Mouse (Mus musculus) lung, postnatal 4 days (tissue): ENCODE measurements around the gene Gm6525.

Experiments used
- DNase-seq, 2 experiments: peaks; one replicate each; pipeline ENCODE4 v3.0.0; 2021

The Gm6525 gene

DNA sequence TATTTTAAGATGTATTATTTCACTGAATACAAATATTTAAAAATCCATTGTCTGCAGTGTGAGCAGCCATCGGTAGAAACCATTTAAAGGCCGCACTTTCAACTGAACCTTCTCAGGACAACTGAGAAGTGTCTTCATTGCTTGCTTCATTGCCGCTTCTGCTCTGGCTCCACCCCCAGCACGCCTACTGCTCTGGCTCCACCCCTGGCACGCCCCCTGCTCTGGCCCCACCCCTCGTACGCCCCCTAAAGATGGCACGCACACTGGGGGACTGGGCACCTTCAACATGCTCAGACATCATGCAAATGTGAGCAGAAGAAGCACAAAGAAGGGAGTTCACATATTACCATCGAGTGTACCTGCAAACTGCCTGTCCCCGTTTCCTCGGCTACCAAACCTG is 1.5 kb upstream of the Gm6525 start:
- no peak for DNase-seq

DNA sequence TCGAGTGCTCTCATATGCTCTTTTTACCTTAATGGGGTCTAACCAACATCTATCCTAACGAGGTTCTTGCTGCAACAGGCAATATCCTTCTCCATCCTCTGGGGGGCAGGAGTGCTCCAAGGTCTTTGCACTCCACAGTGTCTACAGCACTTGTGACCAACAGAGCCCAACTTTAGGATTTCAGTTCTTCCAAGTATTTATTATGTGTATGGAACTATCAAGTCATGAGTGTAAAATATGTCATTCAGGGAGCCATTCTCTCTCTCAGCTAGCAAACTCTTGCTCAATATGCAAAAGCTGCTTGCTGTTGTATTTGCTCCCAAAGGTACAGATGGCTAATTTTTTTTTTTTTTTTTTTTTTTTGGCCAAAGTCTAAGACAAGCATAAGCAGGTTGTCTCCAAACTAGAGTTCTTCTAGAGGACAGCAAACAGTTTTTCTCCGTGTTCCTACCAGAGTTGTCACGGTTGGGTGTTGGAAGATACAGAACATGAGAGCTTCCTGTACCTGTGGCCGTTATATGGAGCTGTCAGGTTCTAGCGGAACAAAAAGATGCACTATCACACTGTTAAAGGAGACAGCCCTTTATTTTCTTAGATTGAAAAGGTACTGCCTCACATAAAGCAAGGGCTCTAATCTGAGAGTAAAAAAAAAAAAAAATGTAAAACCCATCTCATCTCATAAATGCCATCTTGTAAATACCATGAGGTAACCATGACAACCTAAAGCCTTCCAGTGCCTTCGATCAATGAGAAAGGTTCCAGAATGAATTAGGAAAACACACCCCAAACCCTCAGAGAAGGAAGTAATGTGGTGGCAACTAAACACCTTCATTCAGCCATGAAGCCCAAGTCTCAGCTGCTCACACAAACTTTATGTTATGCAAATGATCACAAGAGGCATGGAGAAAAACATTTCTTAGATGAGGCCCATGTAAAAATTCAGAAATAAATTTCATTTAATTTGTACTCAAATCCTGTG is 1.7 kb downstream of the Gm6525 start:
- DNase-seq: peak; percentile 73 to 84

DNA sequence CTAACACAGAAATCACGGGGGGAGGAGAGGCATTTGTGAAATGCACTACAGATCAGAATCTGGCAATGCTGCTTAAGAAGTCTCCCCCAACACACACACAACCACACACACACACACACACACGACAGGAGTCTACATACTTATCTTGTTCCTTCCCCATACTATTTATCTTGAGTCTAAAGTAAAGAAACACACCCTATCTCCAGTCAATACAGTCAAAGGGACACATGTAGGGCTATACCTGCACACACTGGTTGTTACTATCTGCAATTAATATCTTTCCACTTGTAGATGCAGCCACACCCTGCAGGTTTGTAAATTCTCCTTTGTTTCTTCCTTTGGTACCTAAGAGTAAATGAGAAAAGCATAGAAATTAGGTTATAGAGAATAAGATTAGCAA is 3.9 kb downstream of the Gm6525 start:
- DNase-seq: no peak

DNA sequence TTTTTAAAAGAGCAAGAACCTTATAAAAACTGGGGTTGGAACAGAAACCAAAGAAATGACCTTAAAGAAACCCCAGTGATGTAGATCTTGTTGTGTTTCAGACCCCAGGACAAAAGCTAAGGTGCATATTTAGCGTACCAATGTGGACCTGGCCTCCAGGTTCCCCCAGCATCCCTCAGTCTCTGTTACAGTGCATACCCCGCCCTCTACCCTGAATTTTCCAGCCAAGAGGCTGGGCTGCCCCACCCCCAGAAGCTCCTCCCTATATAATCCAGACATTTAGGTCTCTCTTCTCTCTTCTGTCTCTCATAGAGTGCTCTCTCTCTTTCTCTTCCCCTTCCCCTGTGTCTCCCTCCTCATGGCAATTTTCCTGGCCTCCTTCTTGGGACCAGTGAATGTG is 6.4 kb downstream of the Gm6525 start:
- no peak for DNase-seq

DNA sequence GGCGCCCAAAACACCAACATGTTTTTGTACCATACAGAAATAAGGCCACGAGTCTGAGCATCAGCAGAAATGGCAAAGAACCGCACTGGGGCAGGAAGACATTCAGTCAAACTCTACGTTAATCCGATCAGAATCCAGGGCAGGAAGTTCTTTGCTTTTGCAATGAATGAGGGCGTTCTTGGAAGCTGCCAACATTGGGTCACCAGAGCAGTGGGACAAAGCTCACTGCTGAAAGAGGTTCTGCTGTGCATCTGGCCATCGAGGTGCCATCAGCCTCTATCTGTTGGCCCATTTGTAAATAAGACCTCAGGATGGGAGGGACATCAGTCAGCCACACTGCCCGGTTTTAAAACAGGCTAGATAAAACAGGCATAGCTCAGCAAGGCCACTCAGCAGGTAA is 7.2 kb downstream of the Gm6525 start:
- DNase-seq: no peak

DNA sequence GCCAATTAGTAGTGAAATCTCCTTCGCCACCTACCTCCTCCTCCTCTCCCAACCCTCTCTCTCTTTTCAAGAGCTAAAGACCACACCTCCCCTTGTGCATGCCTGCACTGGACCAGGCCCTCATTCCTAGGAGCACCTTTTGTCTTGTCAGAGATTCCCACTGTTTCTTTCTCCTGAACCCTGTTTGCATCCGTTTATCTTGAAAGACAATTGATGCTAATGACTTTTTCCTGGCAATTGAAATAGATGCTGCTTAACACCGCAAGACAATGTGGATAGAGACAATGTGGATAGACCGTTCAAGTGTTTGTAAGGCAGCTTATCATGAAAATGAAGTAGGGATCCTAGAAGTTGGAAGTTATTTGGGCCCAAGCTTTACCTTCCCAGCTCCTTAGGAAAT is 7.8 kb downstream of the Gm6525 start:
- DNase-seq: no peak

DNA sequence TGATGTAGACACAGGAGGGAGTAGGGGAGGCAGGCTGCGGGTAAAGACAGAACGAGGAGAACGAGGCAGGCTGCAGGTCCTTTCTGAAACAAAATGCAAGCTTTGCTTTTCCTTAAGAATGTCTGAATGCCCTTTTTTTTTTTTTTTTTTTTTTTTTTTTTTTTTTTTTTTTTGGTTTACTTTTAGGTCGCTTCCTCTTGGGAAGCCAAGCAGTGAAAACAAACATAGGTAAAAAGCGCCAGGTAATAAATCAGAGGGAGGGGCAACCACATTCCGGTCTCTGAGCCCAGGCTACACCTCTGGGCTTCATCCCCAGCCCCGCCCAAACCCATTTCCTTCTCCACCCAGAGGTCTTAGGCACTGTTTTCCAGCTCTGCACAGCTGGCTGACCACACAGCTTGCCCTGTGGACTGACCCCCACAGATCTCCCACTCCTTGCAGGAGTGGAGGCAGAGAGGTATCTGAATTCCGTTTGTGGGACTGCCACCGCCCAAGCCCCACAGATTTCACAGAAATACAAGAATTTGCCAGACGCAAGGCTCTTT is 15.8 kb downstream of the Gm6525 start:
- no peak for DNase-seq

DNA sequence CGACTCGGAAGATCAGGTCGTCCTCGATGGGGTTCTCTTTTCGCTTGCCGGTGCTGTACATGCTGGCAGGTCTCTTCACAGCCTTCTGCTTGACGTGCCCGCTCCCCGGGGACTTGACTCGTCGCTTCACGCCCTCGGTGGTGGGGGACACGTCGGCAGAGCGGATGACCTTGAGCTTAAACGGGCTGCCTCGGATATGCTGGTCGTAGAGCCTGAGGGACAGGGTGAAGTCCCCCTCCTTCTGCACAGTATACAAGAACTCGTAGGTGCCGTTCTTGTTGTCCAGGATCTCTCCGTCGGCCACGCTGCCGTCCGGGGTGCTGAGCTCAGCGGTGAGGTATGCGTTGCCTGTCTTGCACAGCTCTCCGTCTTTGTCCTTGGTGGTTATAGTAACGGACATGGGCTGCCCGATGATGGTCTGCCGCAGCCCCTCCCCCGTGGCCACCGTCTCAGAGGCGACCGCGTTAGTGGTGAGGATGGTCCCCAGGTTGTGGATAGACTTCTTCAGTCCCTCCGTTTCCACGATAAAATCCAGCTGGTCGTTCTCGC is 16.7 kb downstream of the Gm6525 start:
- peak; percentile 30 to 36 for DNase-seq

DNA sequence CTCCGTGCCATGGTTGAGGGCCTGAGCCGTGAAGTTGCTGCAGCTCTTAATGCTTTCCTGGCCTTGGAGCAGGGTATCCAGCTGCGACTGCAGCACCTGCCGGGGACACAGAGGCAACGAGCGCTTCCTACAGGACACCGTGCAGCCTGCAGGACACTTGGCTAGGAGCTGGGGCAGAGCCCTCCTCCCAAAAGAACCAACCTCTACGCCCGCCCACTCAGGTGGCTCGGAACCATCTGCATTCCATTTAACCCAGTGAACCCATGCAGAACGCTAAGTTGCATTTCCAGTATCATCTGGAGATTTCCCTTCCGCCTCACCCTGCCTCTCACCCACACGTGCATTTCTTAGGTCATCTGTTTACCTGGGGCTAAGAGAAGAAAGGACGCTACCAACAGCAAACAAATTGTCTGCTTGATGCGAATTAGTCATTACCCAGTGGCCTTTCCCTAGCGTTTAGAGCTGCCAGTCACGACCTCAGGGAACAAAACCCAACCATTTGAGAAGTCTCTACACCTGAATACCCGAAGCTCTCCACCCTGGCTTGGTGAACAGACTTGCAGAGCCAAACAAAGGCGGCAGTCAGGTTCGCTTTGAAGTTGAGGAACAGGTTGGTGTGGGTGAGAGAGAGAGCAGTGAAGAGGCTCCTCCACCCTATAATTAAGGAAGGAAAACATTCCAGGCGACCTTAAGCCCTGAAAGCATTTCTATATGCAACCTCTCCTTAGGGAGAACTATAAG is 17.4 kb downstream of the Gm6525 start:
- DNase-seq: peak; percentile 40 to 68

DNA sequence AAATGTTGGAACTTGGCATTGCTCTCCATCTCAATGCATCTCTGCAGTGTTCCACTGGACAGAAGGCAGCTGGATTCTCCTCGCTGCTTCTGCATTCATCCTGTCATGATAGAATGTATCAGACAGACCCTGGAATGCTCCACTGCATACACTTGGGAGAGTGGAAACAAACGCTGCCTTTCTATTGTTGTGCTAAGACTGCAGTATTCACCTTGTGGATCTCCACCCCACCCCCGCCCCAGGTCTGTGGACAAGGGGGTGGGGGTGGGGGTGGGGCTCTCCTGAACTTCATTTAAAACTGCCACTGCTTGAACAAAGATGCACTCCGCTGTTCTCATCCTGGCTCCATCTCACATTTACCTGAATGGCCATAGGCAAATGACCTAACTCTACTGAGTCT is 20.0 kb downstream of the Gm6525 start:
- DNase-seq: no peak

DNA sequence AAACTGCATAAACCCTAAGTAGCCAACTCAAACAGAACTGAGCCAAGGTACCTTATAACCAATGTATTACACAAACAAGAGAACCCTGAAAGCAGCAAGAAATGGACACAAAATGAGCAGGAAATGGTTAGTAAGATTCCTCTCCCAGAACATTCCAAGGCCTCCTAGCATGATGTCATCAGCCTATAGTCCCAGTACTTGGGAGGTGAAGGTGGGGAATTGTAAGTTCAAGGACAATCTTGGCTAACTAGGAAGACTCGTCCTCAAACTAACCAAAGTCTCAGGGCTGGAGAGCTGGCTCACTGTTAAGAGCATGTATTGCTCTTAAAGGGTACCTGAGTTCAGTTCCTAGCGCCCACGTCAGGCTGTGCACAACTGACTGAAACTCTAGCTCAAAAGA is 24.3 kb downstream of the Gm6525 start:
- DNase-seq: no peak

DNA sequence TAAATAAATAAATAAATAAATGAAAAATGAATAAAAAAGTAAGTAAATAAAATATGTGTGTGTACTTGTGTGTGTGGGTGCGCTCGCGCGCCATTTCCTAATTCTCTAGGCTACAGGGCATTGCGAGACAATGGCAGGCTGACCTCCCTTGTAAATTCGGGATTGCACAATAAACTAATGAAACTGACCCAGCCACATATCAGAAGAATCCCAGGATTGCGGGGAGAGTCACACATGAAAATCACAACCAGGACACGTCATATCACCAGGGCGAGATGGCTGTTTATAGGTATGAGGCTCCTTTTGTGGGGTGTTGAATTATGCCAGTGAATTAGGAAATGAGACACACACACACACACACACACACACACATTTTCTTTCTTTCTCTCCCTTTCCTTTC is 25.6 kb downstream of the Gm6525 start:
- no peak for DNase-seq

DNA sequence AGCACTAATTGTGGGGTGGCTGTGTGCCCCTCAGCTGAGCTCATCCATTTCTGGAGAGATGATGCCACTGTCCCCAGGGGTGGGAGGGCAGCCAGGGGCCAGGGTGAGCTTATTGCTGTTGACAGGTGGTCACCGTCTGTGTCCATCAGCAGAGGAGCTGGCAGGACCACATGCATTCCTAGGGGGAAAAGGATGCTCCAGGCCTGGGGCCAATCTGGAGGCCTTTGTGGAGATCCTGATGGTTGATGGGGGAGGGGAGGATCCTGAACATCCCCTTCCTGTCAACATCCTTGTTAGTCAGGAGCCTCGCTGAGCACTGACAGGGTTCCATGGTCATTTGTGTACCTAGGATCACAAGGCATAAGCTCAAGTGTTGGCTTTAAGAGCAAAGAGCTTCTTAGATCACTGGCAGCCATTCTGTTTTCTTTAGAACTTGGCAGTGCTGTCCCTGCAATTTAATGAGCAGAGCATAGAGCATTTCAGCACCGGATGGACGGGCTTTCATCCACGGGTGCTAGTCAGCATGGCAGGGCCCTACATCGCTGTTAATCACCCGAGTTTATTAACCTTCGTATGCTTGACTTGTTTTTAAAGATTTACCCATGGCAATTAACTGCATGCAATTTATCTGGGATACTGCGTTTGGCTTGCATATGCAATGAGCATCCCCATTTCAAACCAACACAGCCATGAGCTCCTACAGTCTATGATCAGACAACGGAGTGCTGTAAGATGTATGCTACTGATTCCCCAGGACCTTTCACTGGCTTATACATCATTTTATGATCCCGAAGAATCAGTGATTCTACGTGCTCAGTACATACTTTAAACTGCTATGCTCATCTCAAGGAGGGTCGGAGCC is 26.9 kb downstream of the Gm6525 start:
- no peak for DNase-seq

DNA sequence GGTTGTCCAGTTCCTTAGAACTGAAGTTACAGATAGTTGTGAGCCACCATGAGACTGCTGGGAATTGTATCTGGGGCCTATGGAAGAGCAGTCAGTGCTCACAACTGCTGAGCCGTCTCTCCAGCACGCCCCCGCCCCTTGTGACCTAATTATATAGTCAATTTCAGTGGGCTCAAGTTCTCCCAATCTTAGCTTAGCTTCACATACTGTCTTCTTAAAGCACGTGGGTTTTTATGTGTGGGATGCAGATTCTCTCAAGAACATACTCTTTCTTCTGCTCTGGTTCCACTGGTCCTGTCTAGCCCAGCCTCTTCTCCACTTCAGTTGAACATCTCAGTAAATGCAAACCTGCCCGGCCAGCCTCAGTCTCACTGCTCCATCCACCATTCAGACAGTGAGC is 30.7 kb downstream of the Gm6525 start:
- DNase-seq: no peak

DNA sequence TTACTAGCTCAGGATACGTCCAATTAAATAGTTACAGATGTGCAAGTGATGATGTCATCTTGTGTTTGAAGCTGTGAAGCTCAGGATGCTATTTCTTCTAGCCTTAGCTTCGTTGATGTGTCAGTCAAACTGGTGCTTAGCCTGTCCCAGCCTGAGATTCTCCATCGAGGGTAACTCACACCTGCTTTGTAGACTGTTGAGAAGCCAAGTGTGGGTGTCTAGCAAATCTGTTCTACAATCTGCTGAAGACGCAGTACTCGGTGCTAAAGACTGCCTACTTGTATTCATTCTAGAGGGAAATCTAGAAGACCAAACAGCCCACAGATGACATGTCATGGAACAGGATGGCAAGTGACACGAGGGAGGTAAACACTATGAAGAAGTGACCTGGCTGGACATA is 31.7 kb downstream of the Gm6525 start:
- no peak for DNase-seq

DNA sequence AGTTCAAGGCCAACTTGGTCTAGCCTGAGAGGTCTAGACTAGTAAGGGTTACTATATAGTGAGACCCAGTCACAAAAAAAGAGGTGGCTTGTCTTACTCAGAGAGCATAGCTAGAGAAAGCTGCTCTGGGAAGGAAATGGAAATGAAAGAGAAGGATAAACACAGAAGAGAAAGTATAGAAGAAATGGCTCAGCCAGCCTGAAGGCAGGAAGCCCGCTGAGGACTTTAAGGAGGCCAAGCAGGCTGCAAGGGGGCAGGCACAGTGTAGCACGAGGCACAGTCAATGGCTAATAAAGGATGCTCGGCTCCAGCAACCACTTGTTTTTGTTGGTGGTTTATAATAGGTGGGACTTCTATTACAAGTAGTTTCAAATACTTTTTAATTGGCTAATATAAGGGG is 32.2 kb downstream of the Gm6525 start:
- no peak for DNase-seq

DNA sequence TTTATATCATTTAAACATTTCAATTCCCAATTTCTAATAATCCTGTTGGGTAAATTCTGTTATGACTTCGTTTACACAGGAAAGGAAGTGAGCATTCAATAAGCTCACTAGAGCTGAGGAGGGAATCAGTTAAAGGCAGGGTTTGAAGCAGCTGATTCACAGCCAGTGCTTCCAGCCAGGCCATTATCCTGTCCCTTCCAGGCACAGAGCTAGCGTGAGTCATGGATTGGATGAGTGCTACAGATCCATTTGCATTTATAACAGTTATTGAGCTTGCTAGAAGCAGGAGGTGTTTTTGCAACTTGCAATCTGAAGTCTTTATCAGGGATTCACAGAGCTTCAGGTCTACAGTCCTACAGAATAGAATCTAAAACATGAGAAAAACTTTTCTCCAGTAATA is 33.5 kb downstream of the Gm6525 start:
- DNase-seq: no peak

DNA sequence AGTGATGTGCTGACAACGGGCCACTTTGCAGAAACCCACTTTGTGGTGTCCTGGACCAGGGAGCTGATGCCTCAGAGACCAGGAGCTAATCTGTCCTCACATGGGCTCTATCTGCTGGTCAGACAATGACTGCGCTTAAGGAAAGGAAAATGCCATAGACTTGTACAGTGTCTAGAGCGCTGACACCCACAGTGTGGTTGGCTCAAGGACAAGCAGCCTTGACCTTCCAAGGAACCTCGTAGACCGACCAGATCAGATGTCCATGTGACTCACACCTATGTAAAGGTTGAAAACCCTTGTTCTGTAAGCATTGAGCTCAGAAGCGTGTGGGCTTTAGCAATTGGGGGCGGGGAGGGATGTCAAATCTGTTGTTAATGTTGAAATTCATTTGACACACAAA is 34.6 kb downstream of the Gm6525 start:
- no peak for DNase-seq

DNA sequence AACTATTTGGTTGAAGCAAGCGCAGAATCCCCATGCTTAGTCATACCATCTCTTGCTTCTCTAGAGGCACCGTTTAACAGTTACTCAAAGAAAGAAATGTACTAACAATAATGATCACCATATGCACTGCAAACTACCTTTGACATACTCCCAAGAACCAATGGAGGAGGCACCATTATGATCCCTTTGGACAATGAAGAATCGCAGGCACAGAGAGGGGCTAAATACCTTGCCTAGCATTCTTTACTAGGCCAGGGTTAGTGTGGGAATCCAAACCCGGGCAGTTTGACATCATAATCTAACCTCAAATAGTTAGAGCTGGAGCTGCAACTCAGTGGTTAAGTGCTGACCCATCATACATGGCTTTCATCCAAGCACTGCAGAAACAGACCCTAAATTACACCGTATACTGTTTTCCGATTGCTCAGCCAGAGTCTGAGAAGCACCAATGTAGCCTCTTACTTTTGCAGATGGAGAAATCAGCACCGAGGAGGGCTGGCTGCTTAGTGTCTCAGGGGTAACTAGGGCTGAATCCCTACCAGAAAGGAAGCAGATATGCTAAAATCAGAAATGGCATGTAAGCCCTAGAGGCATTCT is 35.1 kb downstream of the Gm6525 start:
- no peak for DNase-seq

DNA sequence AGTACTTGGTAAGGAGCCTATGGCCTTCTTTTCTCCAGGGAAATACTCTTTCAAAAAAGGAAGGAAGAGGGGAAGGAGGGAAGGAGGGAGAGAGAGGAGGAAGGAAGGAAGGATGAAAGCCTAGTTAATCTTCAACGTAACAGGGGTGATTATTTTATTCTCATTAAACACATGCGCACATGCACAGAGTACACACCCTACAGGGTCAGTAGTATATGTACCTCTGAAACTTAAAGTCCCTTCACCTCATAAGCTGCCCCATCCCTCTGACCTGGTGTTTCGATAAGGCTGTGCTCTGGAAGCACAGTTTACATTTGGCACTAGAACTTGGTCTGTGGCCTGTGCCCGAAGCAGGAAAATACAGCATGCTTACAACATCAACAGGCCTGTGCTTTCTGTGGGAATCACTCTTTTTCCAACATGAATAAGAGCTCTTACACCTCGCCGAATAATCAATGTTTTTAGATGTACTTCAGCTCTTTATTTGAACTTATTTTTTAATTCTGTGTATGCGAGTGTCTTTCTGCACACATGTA is 37.5 kb downstream of the Gm6525 start:
- DNase-seq: no peak

DNA sequence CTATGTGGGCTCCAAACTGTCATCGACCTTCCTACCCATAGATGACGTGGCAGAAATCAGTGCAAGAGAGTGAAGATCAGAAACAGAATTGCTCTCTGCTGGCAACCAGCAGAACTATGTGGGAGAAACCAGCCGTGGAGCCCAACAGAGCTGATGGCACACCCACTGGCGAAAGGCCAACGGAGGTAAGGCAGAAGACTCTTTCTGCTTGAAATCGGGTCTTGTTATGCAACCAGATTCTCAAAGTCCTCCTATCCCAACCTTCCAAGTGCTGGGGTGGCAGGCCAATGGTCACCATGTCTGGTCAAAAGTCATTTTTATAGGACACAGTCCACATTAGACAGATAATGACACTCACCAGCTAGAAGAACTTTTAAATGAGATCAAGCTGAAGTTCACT is 40.6 kb downstream of the Gm6525 start:
- peak in 1 of 2 experiments; percentile 25 for DNase-seq

DNA sequence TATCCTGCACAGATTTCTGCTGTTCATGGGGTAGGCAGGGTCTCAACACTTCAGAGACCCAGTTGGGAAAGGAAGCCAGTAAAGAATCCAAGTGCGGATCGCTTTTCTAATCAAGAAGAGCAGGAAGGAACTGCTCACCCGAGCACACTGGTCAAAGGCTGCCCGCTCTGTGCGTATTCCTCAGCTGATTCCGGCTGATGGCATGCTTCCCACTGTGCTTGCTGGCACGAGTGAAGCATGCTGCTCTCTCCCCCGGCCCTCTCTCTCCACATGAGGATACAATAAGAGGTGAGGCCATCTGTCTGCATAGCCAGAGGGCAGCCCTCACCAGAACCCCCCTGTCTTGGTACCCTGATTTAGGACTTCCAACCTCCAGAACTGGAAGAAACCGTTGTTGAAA is 41.3 kb downstream of the Gm6525 start:
- DNase-seq: peak in 1 of 2 experiments; percentile 31
